Mouse (Mus musculus) embryonic facial prominence, embryonic 15.5 days (tissue): ENCODE results near the gene App. TPM values are rescaled to one million over a fixed set of nuclear protein-coding genes. Genes with fewer than 3 reads are reported as not detected.
A peak's percentile ranks its signal among the peaks of the same experiment; 100 is the strongest.

ENCODE experiments used
- ATAC-seq: fragments of 200-750 bp; cut with Nextera tagmentation; 2 replicates; pipeline ENCODE4 v1.8.0; 2017; ENCODE audit warnings: low read depth, moderate TSS enrichment; ENCODE audit not compliant: insufficient number of reproducible peaks, low FRiP score, low TSS enrichment
- H3K27ac ChIP-seq: fragments of 300-500 bp; sonication (generic); replicated peaks from 2 replicates; pipeline ENCODE4 v1.5.1; 2015; ENCODE audit warnings: mild to moderate bottlenecking, inconsistent platforms
- H3K27me3 ChIP-seq: fragments of 300-500 bp; sonication (generic); 2 replicates; pipeline ENCODE4 v1.6.1; 2015; ENCODE audit warnings: inconsistent platforms
- H3K36me3 ChIP-seq: fragments of 300-500 bp; sonication (generic); 2 replicates; pipeline ENCODE4 v1.6.1; 2015; ENCODE audit warnings: mild to moderate bottlenecking, inconsistent platforms
- H3K4me1 ChIP-seq: fragments of 300-500 bp; sonication (generic); 2 replicates; pipeline ENCODE4 v1.6.1; 2015; ENCODE audit warnings: inconsistent platforms
- H3K4me2 ChIP-seq: fragments of 300-500 bp; sonication (generic); replicated peaks from 2 replicates; pipeline ENCODE4 v1.6.1; 2015; ENCODE audit warnings: mild to moderate bottlenecking, inconsistent platforms
- H3K4me3 ChIP-seq: fragments of 300-500 bp; sonication (generic); replicated peaks from 2 replicates; pipeline ENCODE4 v1.5.1; 2015; ENCODE audit warnings: mild to moderate bottlenecking, inconsistent platforms
- H3K9ac ChIP-seq: fragments of 300-500 bp; sonication (generic); 2 replicates; pipeline ENCODE4 v1.6.1; 2015; ENCODE audit warnings: inconsistent platforms
- H3K9me3 ChIP-seq: fragments of 300-500 bp; sonication (generic); replicated peaks from 2 replicates; pipeline ENCODE4 v1.6.1; 2016; ENCODE audit warnings: inconsistent platforms
- WGBS: fragments of 180-500 bp; shearing (Covaris S2); methylation state at CpG from one replicate; pipeline ENCODE4 v1.1.7; 2015; 5-methylcytosine and 5-hydroxymethylcytosine counted together
- polyA plus RNA-seq: library from polyadenylated mRNA; unstranded; fragments of >200 nt; fragmentation: Nextera tagmentation; extraction: Ambion mirVana; gene quantifications from 2 replicates; pipeline ENCODE4 v1.2.1, GENCODE M21; 2015

App gene
- polyA plus RNA-seq, 1 experiment from 2014 or later, result 261 TPM

GRCm38 (mm10) chr16:84992888-84993287 is 180.7 kb downstream of the App start:
- no peaks in the 10 kb centered on the region for H3K9me3 ChIP-seq
- H3K4me2 ChIP-seq, result no peak overlapping the region
- no peak overlapping the region for H3K27ac ChIP-seq
- 84% methylated on average over 7 of the region's 7 CpGs for WGBS
- H3K36me3 ChIP-seq, result peaks cover 11% of the 10 kb centered on the region; the same call in 1 of the 2 replicates
- no peaks in the 10 kb centered on the region for H3K27me3 ChIP-seq
- no peak for ATAC-seq
- H3K9ac ChIP-seq, result no peak overlapping the region
- H3K4me3 ChIP-seq, result no peak overlapping the region
- no peaks in the 10 kb centered on the region for H3K4me1 ChIP-seq

- H3K9me3 ChIP-seq, result no peaks in the 10 kb centered on the region
- no peak for ATAC-seq
- H3K36me3 ChIP-seq, result peaks cover 13% of the 10 kb centered on the region; the same call in 1 of the 2 replicates
- no peaks in the 10 kb centered on the region for H3K27me3 ChIP-seq
- H3K9ac ChIP-seq, result no peak overlapping the region
- H3K4me1 ChIP-seq, result no peaks in the 10 kb centered on the region
- no peak overlapping the region for H3K4me2 ChIP-seq
- no peak overlapping the region for H3K27ac ChIP-seq
- WGBS, result 78% methylated on average over 4 of the region's 4 CpGs
- no peak overlapping the region for H3K4me3 ChIP-seq
These were observed 182.6 kb downstream of the App start for GRCm38 (mm10) chr16:84991011-84991410.

DNA sequence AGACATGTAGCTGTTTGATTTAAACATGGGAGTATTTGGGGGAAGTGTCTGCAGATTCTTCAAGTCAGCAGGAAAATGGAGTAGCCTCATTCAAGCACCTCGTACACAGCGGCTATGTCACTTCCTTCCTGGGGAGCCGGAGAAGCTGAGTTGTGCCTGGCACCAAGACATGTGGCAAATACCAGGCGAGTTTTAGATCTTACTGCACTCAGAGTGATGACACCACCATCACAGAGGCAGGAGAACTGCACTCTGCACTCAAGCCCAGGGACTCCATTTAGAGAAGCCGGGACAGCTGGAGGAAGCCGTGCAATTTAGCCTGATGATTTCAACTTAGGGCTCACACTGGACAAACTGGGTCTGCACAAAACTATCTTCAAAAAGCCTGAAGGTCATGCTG is 183.6 kb downstream of the App start:
- Histone ChIP-seq H3K4me2 (no peak overlapping the region), H3K27me3 (no peaks in the 10 kb centered on the region), H3K27ac (no peak overlapping the region), H3K36me3 (peaks cover 13% of the 10 kb centered on the region; the same call in 1 of the 2 replicates), H3K9me3 (no peaks in the 10 kb centered on the region), H3K4me3 (no peak overlapping the region), H3K9ac (no peak overlapping the region), H3K4me1 (no peaks in the 10 kb centered on the region)
- 72% methylated on average over 6 of the region's 6 CpGs for WGBS
- no peak for ATAC-seq

- H3K27ac ChIP-seq, result no peak overlapping the region
- H3K4me2 ChIP-seq, result no peak overlapping the region
- 78% methylated on average over 10 of the region's 10 CpGs for WGBS
- no peaks in the 10 kb centered on the region for H3K27me3 ChIP-seq
- ATAC-seq, result no peak
- H3K9ac ChIP-seq, result no peak overlapping the region
- peaks cover 13% of the 10 kb centered on the region; the same call in 1 of the 2 replicates for H3K36me3 ChIP-seq
- H3K4me3 ChIP-seq, result no peak overlapping the region
- no peaks in the 10 kb centered on the region for H3K4me1 ChIP-seq
- no peaks in the 10 kb centered on the region for H3K9me3 ChIP-seq
These were observed 184.1 kb downstream of the App start for GRCm38 (mm10) chr16:84989476-84989875.

DNA sequence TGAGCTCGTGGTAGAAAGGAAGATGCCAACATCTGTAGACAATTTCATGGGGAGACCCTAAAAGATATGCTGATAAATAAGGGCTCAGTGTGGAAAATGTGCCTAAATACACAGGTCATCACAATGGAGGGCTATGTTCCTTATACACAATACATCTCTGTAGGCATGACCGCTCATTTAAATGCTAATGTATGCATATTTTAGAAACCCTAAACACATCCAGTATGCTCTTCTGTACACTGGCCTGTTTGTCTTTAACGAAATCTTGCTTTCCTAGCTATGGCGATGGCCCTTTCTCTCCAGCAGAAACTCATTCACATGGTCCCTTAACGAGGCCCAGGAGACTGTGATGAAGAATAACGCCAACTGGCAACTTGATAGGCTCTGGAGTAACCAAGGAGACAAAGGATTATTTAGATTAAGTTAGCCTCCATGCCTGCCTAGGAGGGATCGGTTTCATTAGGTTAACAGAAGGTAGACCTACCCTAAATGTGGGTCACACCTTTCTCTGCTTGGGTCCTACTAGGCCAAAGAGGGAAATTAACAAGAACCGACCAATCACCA is 185.8 kb downstream of the App start:
- 0 out of 2 replicates have a peak, but pooled peaks have one; percentile 36 for ATAC-seq
- Histone ChIP-seq H3K27me3 (no peaks in the 10 kb centered on the region), H3K9ac (no peak overlapping the region), H3K4me1 (no peaks in the 10 kb centered on the region), H3K27ac (peak overlapping the region; percentile 0; the same call in 1 of the 2 replicates), H3K4me3 (no peak overlapping the region), H3K9me3 (no peaks in the 10 kb centered on the region), H3K36me3 (peaks cover 13% of the 10 kb centered on the region; the same call in 1 of the 2 replicates), H3K4me2 (no peak overlapping the region)
- 60% methylated on average over 8 of the region's 8 CpGs for WGBS

GRCm38 (mm10) chr16:84986016-84986631 is 187.4 kb downstream of the App start:
- Histone ChIP-seq H3K9ac (no peak overlapping the region), H3K36me3 (0 out of 2 replicates have a peak, but pooled peaks cover 6% of the 10 kb centered on the region), H3K9me3 (no peaks in the 10 kb centered on the region), H3K27me3 (no peaks in the 10 kb centered on the region), H3K4me1 (no peaks in the 10 kb centered on the region), H3K4me2 (no peak overlapping the region), H3K4me3 (no peak overlapping the region), H3K27ac (peak overlapping the region; percentile 60)
- no peak for ATAC-seq
- 56% methylated on average over 11 of the region's 11 CpGs for WGBS

GRCm38 (mm10) chr16:84985340-84985739 is 188.2 kb downstream of the App start:
- ATAC-seq, result no peak
- Histone ChIP-seq H3K27me3 (no peaks in the 10 kb centered on the region), H3K36me3 (0 out of 2 replicates have a peak, but pooled peaks cover 6% of the 10 kb centered on the region), H3K4me2 (no peak overlapping the region), H3K9ac (no peak overlapping the region), H3K27ac (peak overlapping the region; percentile 60; the same call in 1 of the 2 replicates), H3K4me1 (no peaks in the 10 kb centered on the region), H3K9me3 (no peaks in the 10 kb centered on the region), H3K4me3 (no peak overlapping the region)
- 100% methylated on average over 3 of the region's 3 CpGs for WGBS

DNA sequence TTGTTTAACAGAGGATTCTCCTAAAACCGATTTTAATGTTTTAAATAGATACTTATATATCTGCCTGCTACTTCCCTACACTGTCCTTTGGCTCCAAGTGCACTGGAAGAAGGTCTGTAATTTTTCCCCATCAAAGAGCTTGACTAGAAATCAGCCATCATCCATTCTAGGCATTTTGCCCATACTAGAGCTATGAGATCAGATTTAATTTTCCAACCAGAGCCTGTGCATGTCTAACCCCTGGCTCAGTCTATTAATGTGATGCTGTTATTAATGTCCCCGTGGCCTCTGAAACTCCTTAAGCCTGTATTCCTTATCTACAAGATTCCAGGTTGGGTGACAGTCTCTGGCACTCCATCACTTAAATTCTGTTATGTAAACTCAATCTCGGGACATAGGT is 190.1 kb downstream of the App start:
- Histone ChIP-seq H3K4me2 (no peak overlapping the region), H3K9ac (no peak overlapping the region), H3K36me3 (0 out of 2 replicates have a peak, but pooled peaks cover 3% of the 10 kb centered on the region), H3K27ac (no peak overlapping the region), H3K27me3 (no peaks in the 10 kb centered on the region), H3K4me1 (no peaks in the 10 kb centered on the region), H3K4me3 (no peak overlapping the region), H3K9me3 (no peaks in the 10 kb centered on the region)
- WGBS, result 62% methylated on average over 3 of the region's 3 CpGs
- ATAC-seq, result no peak

DNA sequence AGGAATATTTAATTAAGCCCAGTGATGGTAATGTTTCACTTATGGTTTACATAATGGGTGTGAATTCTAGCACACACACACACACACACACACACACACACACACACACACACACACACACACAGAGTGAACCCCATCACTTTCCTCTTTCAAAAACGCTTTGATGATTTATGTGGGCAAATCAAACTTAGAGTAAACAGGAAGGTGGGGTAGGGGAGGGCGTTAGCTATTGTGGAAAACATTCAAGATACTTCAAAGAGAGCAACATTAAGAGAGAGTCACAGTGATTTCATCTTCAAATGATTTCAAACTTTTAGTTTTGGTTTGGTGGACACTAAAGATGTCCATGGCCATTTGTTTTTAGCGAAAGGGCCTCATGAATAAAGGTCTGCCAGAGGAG is 191.0 kb downstream of the App start:
- H3K9me3 ChIP-seq, result no peaks in the 10 kb centered on the region
- ATAC-seq, result no peak
- H3K9ac ChIP-seq, result no peak overlapping the region

DNA sequence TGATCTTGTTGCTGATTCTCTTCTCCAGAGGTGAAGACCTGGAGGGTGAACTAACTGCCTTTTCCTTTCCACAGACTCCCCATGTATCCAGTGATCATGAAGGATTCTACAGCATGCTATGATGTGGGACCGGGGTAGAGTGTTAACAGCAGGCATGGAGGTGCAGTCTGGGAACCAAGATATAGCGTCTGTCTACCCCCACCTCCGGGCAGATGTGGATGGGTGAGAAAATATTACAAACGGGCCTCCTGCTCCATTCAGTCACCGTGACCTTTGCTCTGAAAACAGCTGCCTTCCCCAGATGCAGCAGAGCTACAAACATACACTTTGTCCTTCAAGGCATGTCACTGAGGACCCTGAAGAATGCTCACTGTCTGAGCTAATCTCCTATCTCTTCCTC is 195.0 kb downstream of the App start:
- Histone ChIP-seq H3K27ac (no peak overlapping the region), H3K4me1 (no peaks in the 10 kb centered on the region), H3K9ac (no peak overlapping the region), H3K36me3 (peaks cover 30% of the 10 kb centered on the region), H3K4me3 (no peak overlapping the region), H3K4me2 (no peak overlapping the region), H3K9me3 (no peaks in the 10 kb centered on the region), H3K27me3 (no peaks in the 10 kb centered on the region)
- 65% methylated on average over 5 of the region's 5 CpGs for WGBS
- ATAC-seq, result no peak

More for the DNA sequence above, 191.0 kb downstream of the App start:
- Histone ChIP-seq H3K4me3 (no peak overlapping the region), H3K4me2 (no peak overlapping the region), H3K27me3 (no peaks in the 10 kb centered on the region), H3K36me3 (peaks cover 11% of the 10 kb centered on the region), H3K27ac (no peak overlapping the region), H3K4me1 (no peaks in the 10 kb centered on the region)
- WGBS, result 76% methylated on average over 3 of the region's 3 CpGs

DNA sequence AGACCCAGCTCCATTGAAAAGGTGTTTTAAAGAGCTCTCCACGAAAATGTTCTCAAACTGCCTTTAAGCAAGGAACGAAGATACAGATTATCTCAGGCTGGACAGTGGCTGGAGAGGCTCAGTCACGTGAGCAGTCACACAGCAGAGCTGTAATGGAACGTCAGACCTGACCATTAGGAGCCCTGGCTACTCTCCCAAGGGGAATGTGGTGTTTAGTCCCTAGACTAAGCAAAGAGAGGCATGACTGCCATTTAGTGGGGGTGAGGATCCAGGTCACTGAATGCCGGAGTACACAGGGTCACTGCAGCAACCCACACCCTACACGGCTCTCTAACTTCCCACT is 199.4 kb downstream of the App start:
- Histone ChIP-seq H3K4me1 (0 out of 2 replicates have a peak, but pooled peaks cover 3% of the 10 kb centered on the region), H3K36me3 (peaks cover 33% of the 10 kb centered on the region), H3K4me3 (no peak overlapping the region), H3K9ac (no peak overlapping the region), H3K27me3 (no peaks in the 10 kb centered on the region), H3K9me3 (no peaks in the 10 kb centered on the region), H3K27ac (no peak overlapping the region), H3K4me2 (no peak overlapping the region)
- no peak for ATAC-seq
- WGBS, result 86% methylated on average over 6 of the region's 6 CpGs
